Mouse (Mus musculus) lung, embryonic 15.5 days (tissue): ENCODE measurements around the gene Zfyve19. TPM values are rescaled to one million over a fixed set of nuclear protein-coding genes. Genes with fewer than 3 reads are reported as not detected.

ENCODE experiments used
- ATAC-seq: fragments of 200-750 bp; cut with Nextera tagmentation; 2 replicates; pipeline ENCODE4 v1.8.0; 2017; ENCODE audit warnings: moderate number of reproducible peaks, borderline replicate concordance; ENCODE audit not compliant: low FRiP score, low TSS enrichment; ENCODE audit errors: extremely low read depth
- H3K27ac ChIP-seq: fragments of 300-500 bp; sonication (generic); 2 replicates; pipeline ENCODE4 v1.5.1; 2015; ENCODE audit warnings: moderate library complexity, mild to moderate bottlenecking, inconsistent platforms
- H3K27me3 ChIP-seq: fragments of 300-500 bp; sonication (generic); 2 replicates; pipeline ENCODE4 v1.6.1; 2015; ENCODE audit warnings: inconsistent platforms
- H3K36me3 ChIP-seq: fragments of 300-500 bp; sonication (generic); 2 replicates; pipeline ENCODE4 v1.6.1; 2015; ENCODE audit warnings: inconsistent platforms
- H3K4me1 ChIP-seq: fragments of 300-500 bp; sonication (generic); 2 replicates; pipeline ENCODE4 v1.6.1; 2015; ENCODE audit warnings: inconsistent platforms
- H3K4me2 ChIP-seq: fragments of 300-500 bp; sonication (generic); 2 replicates; pipeline ENCODE4 v1.6.1; 2015; ENCODE audit warnings: inconsistent platforms, mild to moderate bottlenecking, moderate library complexity
- H3K4me3 ChIP-seq: fragments of 300-500 bp; sonication (generic); 2 replicates; pipeline ENCODE4 v1.5.1; 2015; ENCODE audit warnings: mild to moderate bottlenecking, inconsistent platforms
- H3K9ac ChIP-seq: fragments of 300-500 bp; sonication (generic); 2 replicates; pipeline ENCODE4 v1.6.1; 2015; ENCODE audit warnings: inconsistent platforms
- H3K9me3 ChIP-seq: fragments of 300-500 bp; sonication (generic); 2 replicates; pipeline ENCODE4 v1.6.1; 2016; ENCODE audit warnings: inconsistent platforms
- WGBS: fragments of 180-500 bp; shearing (Covaris S2); methylation state at CpG from one replicate; pipeline ENCODE4 v1.1.7; 2015; 5-methylcytosine and 5-hydroxymethylcytosine counted together
- polyA plus RNA-seq: library from polyadenylated mRNA; unstranded; fragments of >200 nt; fragmentation: Nextera tagmentation; extraction: Ambion mirVana; gene quantifications from 2 replicates; pipeline ENCODE4 v1.2.1, GENCODE M21; 2015

Zfyve19 gene
- polyA plus RNA-seq, 1 experiment from 2014 or later: 42.6 TPM

DNA sequence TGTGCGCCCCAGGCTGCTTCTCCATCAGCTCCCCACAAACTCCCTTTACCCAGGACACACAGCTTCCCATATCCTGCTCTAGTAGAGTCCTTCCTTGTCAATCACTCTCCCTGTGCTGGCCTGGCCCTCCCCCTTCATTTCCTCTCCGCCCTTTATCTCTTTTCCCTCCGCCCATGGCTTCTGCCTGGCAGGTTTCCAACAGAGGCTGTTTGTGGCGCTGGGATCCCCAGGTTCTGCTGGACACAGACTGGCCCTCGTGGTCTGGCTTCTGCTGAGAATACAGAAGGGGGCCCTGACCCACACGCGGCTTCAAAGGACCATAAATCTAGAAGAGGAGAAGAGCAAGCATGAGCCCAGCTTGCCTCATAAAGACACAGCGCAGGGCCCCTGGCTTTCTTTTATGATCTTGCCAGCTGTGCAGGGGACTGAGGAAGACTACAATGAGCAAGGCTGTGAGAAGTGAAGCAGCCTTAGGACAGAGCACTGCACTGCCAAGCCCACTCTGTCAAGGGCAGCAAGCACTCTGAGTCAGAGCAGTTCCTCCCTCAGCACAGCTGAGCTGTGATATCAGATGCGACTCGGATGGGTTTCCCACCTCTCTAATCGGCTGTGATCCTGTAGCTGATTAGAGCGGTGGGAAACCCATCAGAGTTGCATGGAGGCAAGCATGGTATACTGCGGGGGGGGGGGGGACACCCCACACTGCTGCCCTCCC, 35.4 kb upstream of the Zfyve19 start:
- WGBS: 15% methylated on average over 13 of the region's 13 CpGs
- no peak overlapping the region for H3K4me3 ChIP-seq
- ATAC-seq: peak; percentile 72

DNA sequence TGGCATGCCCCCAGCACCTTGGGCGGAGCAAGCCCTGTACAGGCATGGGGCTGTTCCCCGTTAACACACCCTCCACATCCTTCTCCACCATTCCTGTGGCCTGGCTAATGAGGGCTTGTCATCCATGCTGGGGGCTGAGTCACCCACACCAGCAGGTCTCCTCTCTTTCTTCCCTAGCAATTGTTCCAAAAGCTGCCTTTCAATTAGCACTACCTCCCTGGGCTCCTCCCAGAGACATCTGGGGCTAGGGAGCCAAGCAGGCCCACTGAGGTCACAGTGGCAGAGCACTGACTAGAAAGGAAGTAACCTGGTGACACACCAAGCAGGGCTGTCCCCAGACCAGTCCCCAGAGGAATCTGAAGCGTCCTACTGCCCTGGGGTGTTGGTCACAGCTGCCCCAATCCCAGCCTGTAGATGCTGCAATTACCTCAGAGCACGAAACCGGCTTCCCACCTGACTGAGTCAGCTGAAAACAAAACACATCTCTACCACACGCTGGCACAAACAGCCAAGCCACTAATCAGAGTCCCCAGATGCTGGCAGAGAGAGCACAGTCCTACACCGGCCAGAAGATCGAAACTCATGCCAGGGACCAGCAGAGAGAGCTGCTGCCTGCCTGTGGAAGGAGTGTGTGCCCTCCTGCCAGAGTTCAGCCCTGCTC, 34.3 kb upstream of the Zfyve19 start, which contains the start of gene Gm14137:
Gm14137 (plus strand) TSS at position 519 of the 661 bp plus-strand sequence.
- Histone ChIP-seq H3K4me3 (no peak within 1 kb of the TSS), H3K9ac (no peak within 1 kb of the TSS), H3K36me3 (0 out of 2 replicates have a peak, but pooled peaks cover under 1% of the 10 kb centered on the region), H3K27me3 (no peaks in the 10 kb centered on the region), H3K4me2 (no peak within 1 kb of the TSS), H3K4me1 (peaks cover 17% of the 10 kb centered on the region), H3K9me3 (no peaks in the 10 kb centered on the region), H3K27ac (peak within 1 kb of the TSS; percentile 20; the same call in 1 of the 2 replicates)
- no peak for ATAC-seq
- WGBS: 63% methylated on average over 8 of the region's 8 CpGs

More for the DNA sequence above, 35.4 kb upstream of the Zfyve19 start:
- H3K4me2 ChIP-seq: peak overlapping the region; percentile 43
- no peaks in the 10 kb centered on the region for H3K9me3 ChIP-seq
- H3K4me1 ChIP-seq: peaks cover 19% of the 10 kb centered on the region
- 0 out of 2 replicates have a peak, but pooled peaks cover 2% of the 10 kb centered on the region for H3K27me3 ChIP-seq
- no peak overlapping the region for H3K9ac ChIP-seq
- H3K36me3 ChIP-seq: no peaks in the 10 kb centered on the region
- H3K27ac ChIP-seq: peak overlapping the region; percentile 19; the same call in 1 of the 2 replicates

DNA sequence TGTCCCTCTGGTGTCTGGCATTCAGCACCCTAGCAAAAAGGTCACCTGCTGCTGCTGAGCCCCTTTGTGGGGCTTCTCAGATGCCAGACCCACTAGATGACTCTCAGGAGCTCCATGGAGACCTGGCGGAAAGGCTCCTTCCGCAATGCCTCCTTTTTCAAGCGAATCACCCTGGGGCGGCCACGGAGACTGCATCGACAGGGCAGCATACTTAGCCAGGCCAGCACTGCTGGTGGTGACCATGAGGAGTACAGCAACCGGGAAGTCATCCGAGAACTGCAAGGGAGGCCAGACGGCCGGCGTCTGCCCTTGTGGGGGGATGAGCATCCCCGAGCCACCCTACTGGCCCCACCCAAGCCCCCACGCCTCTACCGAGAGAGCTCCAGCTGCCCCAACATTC, 33.6 kb upstream of the Zfyve19 start:
- H3K4me3 ChIP-seq: no peak overlapping the region
- H3K4me1 ChIP-seq: peaks cover 17% of the 10 kb centered on the region
- no peak overlapping the region for H3K27ac ChIP-seq
- 71% methylated on average over 14 of the region's 14 CpGs for WGBS
- no peaks in the 10 kb centered on the region for H3K9me3 ChIP-seq
- H3K36me3 ChIP-seq: 0 out of 2 replicates have a peak, but pooled peaks cover 4% of the 10 kb centered on the region
- H3K27me3 ChIP-seq: no peaks in the 10 kb centered on the region
- H3K9ac ChIP-seq: no peak overlapping the region
- no peak overlapping the region for H3K4me2 ChIP-seq
- no peak for ATAC-seq

DNA sequence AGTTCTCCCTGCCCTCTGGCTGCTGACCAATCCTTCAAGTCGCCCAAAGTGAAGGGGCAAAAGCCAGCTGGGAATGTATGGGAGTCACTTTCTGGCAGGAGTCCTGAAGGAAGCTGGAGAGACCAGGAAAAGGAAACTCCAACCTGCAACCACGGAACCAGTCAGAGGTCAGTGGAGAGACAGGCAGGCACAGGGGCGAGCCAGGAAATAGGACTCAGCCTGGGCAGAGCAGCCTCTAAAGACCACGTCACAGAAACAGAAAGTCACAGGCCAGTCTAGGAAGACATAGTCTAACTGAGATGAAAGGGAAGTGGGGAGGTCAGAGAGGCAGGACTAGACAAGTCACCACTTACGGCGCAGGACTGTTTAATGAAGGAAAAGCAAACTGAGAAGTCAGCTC, 32.8 kb upstream of the Zfyve19 start:
- Histone ChIP-seq H3K27me3 (no peaks in the 10 kb centered on the region), H3K9me3 (no peaks in the 10 kb centered on the region), H3K4me2 (no peak overlapping the region), H3K4me3 (no peak overlapping the region), H3K27ac (peak overlapping the region; percentile 20; the same call in 1 of the 2 replicates), H3K36me3 (0 out of 2 replicates have a peak, but pooled peaks cover 4% of the 10 kb centered on the region), H3K9ac (no peak overlapping the region), H3K4me1 (peaks cover 17% of the 10 kb centered on the region)
- ATAC-seq: no peak
- WGBS: 41% methylated on average over 6 of the region's 6 CpGs

DNA sequence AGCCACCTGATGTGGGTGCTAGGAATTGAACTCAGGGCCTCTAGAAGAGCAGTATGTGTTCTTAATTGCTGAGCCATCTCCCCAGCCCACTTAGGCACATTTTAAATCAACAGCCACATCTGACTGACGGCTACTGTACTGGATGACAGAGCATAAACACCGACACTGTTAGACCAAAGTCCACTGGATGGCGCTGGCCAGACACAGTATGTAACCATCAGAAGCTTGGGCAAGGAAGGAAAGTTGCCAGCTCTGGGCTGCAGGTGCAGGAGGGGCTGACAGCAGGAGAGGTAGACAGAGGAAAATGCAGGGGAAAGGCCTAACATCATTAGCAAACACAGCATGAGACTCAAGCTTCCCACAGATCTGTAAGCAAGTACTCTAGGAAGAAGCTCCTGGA, 31.7 kb upstream of the Zfyve19 start:
- H3K9me3 ChIP-seq: no peaks in the 10 kb centered on the region
- H3K4me2 ChIP-seq: no peak overlapping the region
- no peaks in the 10 kb centered on the region for H3K27me3 ChIP-seq
- no peak overlapping the region for H3K9ac ChIP-seq
- no peak overlapping the region for H3K27ac ChIP-seq
- peaks cover 17% of the 10 kb centered on the region for H3K4me1 ChIP-seq
- H3K36me3 ChIP-seq: 0 out of 2 replicates have a peak, but pooled peaks cover 4% of the 10 kb centered on the region
- H3K4me3 ChIP-seq: no peak overlapping the region
- ATAC-seq: no peak
- 55% methylated on average over 3 of the region's 3 CpGs for WGBS

DNA sequence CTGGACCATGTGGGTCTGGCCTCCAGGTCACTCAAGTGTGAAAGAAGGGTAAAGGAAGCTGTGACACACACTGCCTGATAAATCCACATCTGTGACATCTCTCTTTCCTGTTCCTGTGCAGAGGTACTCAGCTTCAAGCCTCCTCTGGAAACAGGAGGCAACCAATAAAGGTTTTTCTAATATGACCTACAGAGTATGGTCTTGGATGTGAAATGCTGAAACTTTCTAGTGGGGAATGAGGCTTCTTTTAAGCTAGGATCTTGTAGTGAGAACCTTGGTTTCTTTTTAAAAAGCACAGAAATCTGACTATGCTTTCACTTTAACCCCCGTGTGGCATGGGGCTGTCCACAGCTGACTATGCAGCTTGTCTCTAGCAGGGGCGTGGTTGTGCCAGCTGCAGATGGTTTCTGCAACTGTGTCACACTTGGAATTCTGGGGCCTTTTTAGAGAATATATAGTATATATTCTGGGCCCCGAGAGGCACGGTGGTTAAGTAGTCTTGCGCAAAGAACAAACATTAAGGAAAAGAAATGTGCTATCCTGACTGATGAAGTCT, 31.0 kb upstream of the Zfyve19 start:
- no peaks in the 10 kb centered on the region for H3K9me3 ChIP-seq
- WGBS: 70% methylated on average over 5 of the region's 5 CpGs
- H3K4me1 ChIP-seq: peaks cover 15% of the 10 kb centered on the region
- 0 out of 2 replicates have a peak, but pooled peaks cover 4% of the 10 kb centered on the region for H3K36me3 ChIP-seq
- no peaks in the 10 kb centered on the region for H3K27me3 ChIP-seq
- H3K4me2 ChIP-seq: no peak overlapping the region
- H3K9ac ChIP-seq: no peak overlapping the region
- ATAC-seq: no peak
- no peak overlapping the region for H3K4me3 ChIP-seq
- H3K27ac ChIP-seq: no peak overlapping the region

DNA sequence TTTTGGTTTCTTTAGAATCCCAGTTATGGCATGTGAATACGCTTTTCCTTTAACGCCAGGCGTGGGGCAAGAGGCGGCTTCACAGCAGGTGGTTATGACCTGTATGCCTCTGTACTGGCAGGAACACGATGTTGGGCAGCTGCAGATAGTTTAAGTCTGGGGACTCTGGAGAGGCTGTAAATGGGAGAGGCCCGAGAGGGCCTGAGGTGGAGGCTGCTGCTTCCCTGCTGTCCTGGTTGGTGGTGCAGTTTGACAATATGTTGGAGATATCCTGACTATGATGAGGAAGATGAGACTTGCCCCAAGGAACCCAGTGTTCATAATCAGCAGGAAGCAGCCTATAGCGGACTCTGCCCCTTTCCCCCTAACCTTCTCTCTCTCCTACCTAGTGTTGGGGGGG, 25.5 kb upstream of the Zfyve19 start:
- Histone ChIP-seq H3K27me3 (no peaks in the 10 kb centered on the region), H3K4me1 (no peaks in the 10 kb centered on the region), H3K4me3 (no peak overlapping the region), H3K9ac (no peak overlapping the region), H3K4me2 (no peak overlapping the region), H3K27ac (no peak overlapping the region), H3K36me3 (peaks cover 16% of the 10 kb centered on the region; the same call in 1 of the 2 replicates), H3K9me3 (no peaks in the 10 kb centered on the region)
- WGBS: 83% methylated on average over 7 of the region's 7 CpGs
- ATAC-seq: no peak

DNA sequence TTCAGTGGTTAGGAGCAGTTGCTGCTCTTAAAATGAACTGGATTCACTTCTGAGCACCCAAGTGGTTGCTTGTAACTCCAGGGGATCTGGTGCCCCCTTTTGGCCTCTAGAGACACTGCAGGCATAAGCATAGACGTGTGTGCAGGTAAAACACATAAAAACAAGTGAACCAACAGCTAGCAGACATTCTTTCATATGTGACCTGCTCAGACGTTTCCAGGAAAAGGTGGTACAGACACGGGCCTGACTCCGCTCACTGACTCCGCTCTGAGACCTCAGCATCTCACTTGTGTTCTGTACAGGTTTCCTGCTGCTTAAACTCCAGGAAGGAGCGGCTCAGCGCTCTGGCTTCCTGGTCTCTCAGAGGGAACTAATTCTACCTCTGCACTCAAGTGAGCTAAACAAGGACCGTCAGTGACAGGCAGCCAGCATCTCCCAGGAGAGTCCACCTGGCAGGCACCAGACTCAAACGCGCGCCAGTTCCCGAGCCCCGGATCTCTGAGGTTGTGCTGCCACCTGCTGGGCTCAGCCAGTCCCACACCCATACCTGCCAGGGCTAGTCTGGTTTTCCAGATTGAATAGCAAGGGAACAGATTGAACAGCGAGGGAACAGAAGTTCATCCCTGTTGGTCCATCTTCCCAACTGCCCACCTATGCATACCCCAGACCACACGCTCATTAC, 19.2 kb upstream of the Zfyve19 start:
- no peaks in the 10 kb centered on the region for H3K9me3 ChIP-seq
- H3K27me3 ChIP-seq: no peaks in the 10 kb centered on the region
- peaks cover 6% of the 10 kb centered on the region; the same call in 1 of the 2 replicates for H3K36me3 ChIP-seq
- peak overlapping the region; percentile 59 for H3K4me2 ChIP-seq
- no peak overlapping the region for H3K27ac ChIP-seq
- ATAC-seq: peak; percentile 57; the same call in 1 of the 2 replicates
- WGBS: 6% methylated on average over 15 of the region's 15 CpGs
- peaks cover 5% of the 10 kb centered on the region; the same call in 1 of the 2 replicates for H3K4me1 ChIP-seq
- H3K9ac ChIP-seq: no peak overlapping the region
- H3K4me3 ChIP-seq: peak overlapping the region; percentile 28

DNA sequence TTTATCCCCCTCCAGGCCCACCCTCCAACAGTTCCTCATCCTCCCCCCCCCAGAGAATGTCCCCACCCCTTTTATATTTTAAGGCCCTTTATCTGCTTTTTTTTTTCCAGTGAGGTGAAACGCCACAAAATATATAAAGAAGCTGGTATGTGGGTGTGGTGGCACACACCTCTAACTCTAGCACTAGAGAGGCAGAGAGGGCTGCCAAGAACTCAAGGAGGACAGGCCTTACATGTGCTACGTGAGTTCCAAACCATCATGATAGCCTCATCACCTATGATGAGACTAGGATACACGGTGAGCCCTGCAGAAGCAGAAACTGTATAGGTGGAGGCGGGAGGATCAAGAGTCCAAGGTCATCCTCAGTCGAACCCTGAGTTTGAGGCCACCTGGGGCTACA, 17.4 kb upstream of the Zfyve19 start:
- ATAC-seq: no peak
- Histone ChIP-seq H3K9ac (no peak overlapping the region), H3K4me1 (peaks cover 5% of the 10 kb centered on the region; the same call in 1 of the 2 replicates), H3K36me3 (no peaks in the 10 kb centered on the region), H3K27me3 (no peaks in the 10 kb centered on the region), H3K9me3 (no peaks in the 10 kb centered on the region), H3K4me3 (no peak overlapping the region), H3K4me2 (no peak overlapping the region), H3K27ac (no peak overlapping the region)
- WGBS: 77% methylated on average over 5 of the region's 5 CpGs

DNA sequence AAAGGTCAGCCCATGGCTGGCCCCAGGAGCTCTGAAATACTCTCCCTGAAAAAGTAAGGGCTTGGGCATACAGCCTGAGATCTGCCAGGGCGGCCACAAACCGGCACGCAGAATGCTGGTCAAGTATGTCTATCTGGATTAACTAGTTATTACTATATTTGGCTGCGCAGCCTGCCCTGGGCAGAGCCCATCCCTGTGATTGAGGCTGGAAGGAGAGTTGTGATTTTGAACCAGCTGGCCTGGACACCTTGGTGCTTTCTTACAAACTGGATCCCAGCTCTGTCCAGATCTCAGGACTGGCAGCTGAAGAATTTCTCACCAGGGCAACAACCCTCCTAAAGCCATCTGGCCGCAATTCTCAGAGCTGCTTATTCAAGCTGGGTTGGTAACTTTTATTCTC, 14.3 kb upstream of the Zfyve19 start:
- H3K27me3 ChIP-seq: no peaks in the 10 kb centered on the region
- peaks cover 2% of the 10 kb centered on the region; the same call in 1 of the 2 replicates for H3K4me1 ChIP-seq
- no peak for ATAC-seq
- H3K9me3 ChIP-seq: no peaks in the 10 kb centered on the region
- no peak overlapping the region for H3K4me3 ChIP-seq
- H3K27ac ChIP-seq: no peak overlapping the region
- H3K4me2 ChIP-seq: no peak overlapping the region
- WGBS: 83% methylated on average over 5 of the region's 5 CpGs
- no peaks in the 10 kb centered on the region for H3K36me3 ChIP-seq
- H3K9ac ChIP-seq: no peak overlapping the region

DNA sequence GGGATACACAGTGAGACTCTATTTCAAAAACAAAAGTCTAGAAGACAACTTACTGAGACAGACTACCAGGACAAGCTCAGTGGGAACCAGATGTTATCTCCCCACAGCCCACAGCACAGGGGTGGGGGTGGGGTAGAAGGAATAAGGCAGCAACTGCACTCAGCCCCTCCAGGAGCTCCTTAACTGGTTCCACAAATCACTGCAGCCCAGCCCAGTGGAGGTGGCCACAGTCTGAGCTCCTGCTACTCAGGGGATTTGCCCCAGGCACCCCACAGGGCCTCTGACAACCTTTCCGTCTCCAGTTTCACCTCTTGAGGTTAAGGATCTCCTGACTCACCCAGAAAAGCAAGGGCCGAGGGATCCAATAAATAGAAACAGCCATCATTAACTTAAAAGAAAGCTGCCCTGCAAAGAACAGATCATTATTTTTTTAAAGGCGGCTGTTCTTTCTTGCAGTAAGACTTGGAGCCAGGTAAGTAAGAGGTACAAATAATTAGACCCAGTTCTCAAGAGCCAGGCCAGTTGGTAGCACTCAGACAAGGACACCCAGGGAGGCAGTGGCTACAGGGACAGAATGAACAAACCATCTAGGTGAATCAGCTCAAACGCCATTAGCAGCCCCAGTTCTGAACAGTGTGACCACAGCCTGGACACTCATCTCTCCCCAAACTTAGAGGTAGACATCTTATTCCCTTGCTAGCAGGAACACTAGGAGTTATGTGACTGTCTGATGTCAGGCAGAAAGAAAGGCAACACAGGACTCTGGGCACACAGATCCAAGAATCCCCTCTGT, 11.9 kb upstream of the Zfyve19 start:
- Histone ChIP-seq H3K27ac (no peak overlapping the region), H3K4me3 (no peak overlapping the region), H3K9me3 (no peaks in the 10 kb centered on the region), H3K4me2 (no peak overlapping the region), H3K36me3 (no peaks in the 10 kb centered on the region), H3K9ac (no peak overlapping the region), H3K4me1 (no peaks in the 10 kb centered on the region), H3K27me3 (no peaks in the 10 kb centered on the region)
- ATAC-seq: no peak
- WGBS: 32% methylated on average over 4 of the region's 4 CpGs
